Mouse (Mus musculus): ENCODE measurements around the gene Gm12184. TPM values are rescaled to one million over a fixed set of nuclear protein-coding genes. Genes with fewer than 3 reads are reported as not detected.
"Not testable (repeated sequence)": the region's sequence is repeated elsewhere in the genome, so short reads cannot be mapped to it uniquely, and the experiment has no call there.

Gene Gm12184
- polyA plus RNA-seq (2014; fragmentation: Nextera tagmentation; extraction: Ambion mirVana), result 2.9 and 4.0 TPM in 2 replicates

GRCm38 (mm10) chr11:48825979-48826751, at the start of gene Gm12184, which contains the start of gene Trim7:
Gm12184 (minus strand) TSS chr11:48826655.
Trim7 (plus strand) TSS chr11:48826140.
- H3K4me1 ChIP-seq (ENCODE audit: control insufficient read depth, insufficient read depth, low read length); H3K27ac ChIP-seq (ENCODE audit: low read depth, low read length); H3K27me3 ChIP-seq (ENCODE audit: control insufficient read depth, insufficient read depth, low read length); H3K36me3 ChIP-seq (ENCODE audit: control insufficient read depth, insufficient read depth, low read length); H3K9me3 ChIP-seq (replicated peaks; ENCODE audit: control insufficient read depth, low read length): not testable (repeated sequence)
- H3K9ac ChIP-seq (ENCODE audit: low read depth, low read length), result peak within 1 kb of the TSS; percentile 65; the same call in 1 of the 2 replicates
- H3K4me3 ChIP-seq (ENCODE audit: low read depth, low read length), result peak within 1 kb of the TSS; percentile 48
- H3K4me2 ChIP-seq, result peak within 1 kb of the TSS; percentile 66
- WGBS (ENCODE audit: insufficient replicate concordance), result under 1% methylated on average over 52 of the region's 92 CpGs
- ATAC-seq (replicated peaks; ENCODE audit: insufficient number of reproducible peaks, low FRiP score, low TSS enrichment), result peak; percentile 81

- not testable (repeated sequence) for H3K27me3 ChIP-seq (ENCODE audit: control insufficient read depth, insufficient read depth, low read length); ATAC-seq (replicated peaks; ENCODE audit: insufficient number of reproducible peaks, low FRiP score, low TSS enrichment); H3K4me3 ChIP-seq (ENCODE audit: low read depth, low read length); H3K4me1 ChIP-seq (ENCODE audit: control insufficient read depth, insufficient read depth, low read length); H3K9ac ChIP-seq (ENCODE audit: low read depth, low read length); H3K27ac ChIP-seq (ENCODE audit: low read depth, low read length); H3K9me3 ChIP-seq (replicated peaks; ENCODE audit: control insufficient read depth, low read length); H3K36me3 ChIP-seq (ENCODE audit: control insufficient read depth, insufficient read depth, low read length); H3K4me2 ChIP-seq
- WGBS (ENCODE audit: insufficient replicate concordance), result 67% methylated on average over 1 of the region's 1 CpGs
These were observed 48.9 kb upstream of the Gm12184 start for GRCm38 (mm10) chr11:48875343-48875837.

GRCm38 (mm10) chr11:48874465-48874864, 48.0 kb upstream of the Gm12184 start:
- H3K4me1 ChIP-seq (ENCODE audit: control insufficient read depth, insufficient read depth, low read length), result peaks cover 6% of the 10 kb centered on the region
- no peak for ATAC-seq (replicated peaks; ENCODE audit: insufficient number of reproducible peaks, low FRiP score, low TSS enrichment)
- H3K27ac ChIP-seq (ENCODE audit: low read depth, low read length), result no peak overlapping the region
- H3K9me3 ChIP-seq (replicated peaks; ENCODE audit: control insufficient read depth, low read length), result no peaks in the 10 kb centered on the region
- no peak overlapping the region for H3K4me3 ChIP-seq (ENCODE audit: low read depth, low read length)
- no peak overlapping the region; the same call in 1 of the 2 replicates for H3K4me2 ChIP-seq
- no peak overlapping the region for H3K9ac ChIP-seq (ENCODE audit: low read depth, low read length)
- H3K36me3 ChIP-seq (ENCODE audit: control insufficient read depth, insufficient read depth, low read length), result no peaks in the 10 kb centered on the region
- WGBS (ENCODE audit: insufficient replicate concordance), result 1% methylated on average over 4 of the region's 4 CpGs
- H3K27me3 ChIP-seq (ENCODE audit: control insufficient read depth, insufficient read depth, low read length), result no peaks in the 10 kb centered on the region

GRCm38 (mm10) chr11:48873591-48874290, 47.3 kb upstream of the Gm12184 start:
- peaks cover 13% of the 10 kb centered on the region for H3K4me1 ChIP-seq (ENCODE audit: control insufficient read depth, insufficient read depth, low read length)
- H3K27ac ChIP-seq (ENCODE audit: low read depth, low read length), result no peak overlapping the region
- H3K9ac ChIP-seq (ENCODE audit: low read depth, low read length), result no peak overlapping the region
- H3K4me2 ChIP-seq, result no peak overlapping the region
- WGBS (ENCODE audit: insufficient replicate concordance), result 40% methylated on average over 10 of the region's 10 CpGs
- no peaks in the 10 kb centered on the region for H3K36me3 ChIP-seq (ENCODE audit: control insufficient read depth, insufficient read depth, low read length)
- no peaks in the 10 kb centered on the region for H3K9me3 ChIP-seq (replicated peaks; ENCODE audit: control insufficient read depth, low read length)
- H3K27me3 ChIP-seq (ENCODE audit: control insufficient read depth, insufficient read depth, low read length), result no peaks in the 10 kb centered on the region
- no peak overlapping the region for H3K4me3 ChIP-seq (ENCODE audit: low read depth, low read length)
- no peak for ATAC-seq (replicated peaks; ENCODE audit: insufficient number of reproducible peaks, low FRiP score, low TSS enrichment)

- WGBS (ENCODE audit: insufficient replicate concordance), result 80% methylated on average over 7 of the region's 7 CpGs
- H3K4me3 ChIP-seq (ENCODE audit: low read depth, low read length), result no peak overlapping the region
- peaks cover 13% of the 10 kb centered on the region for H3K4me1 ChIP-seq (ENCODE audit: control insufficient read depth, insufficient read depth, low read length)
- H3K4me2 ChIP-seq, result no peak overlapping the region
- ATAC-seq (replicated peaks; ENCODE audit: insufficient number of reproducible peaks, low FRiP score, low TSS enrichment), result no peak
- H3K27me3 ChIP-seq (ENCODE audit: control insufficient read depth, insufficient read depth, low read length), result no peaks in the 10 kb centered on the region
- H3K9me3 ChIP-seq (replicated peaks; ENCODE audit: control insufficient read depth, low read length), result no peaks in the 10 kb centered on the region
- no peaks in the 10 kb centered on the region for H3K36me3 ChIP-seq (ENCODE audit: control insufficient read depth, insufficient read depth, low read length)
- H3K27ac ChIP-seq (ENCODE audit: low read depth, low read length), result no peak overlapping the region
- no peak overlapping the region for H3K9ac ChIP-seq (ENCODE audit: low read depth, low read length)
These were observed 46.3 kb upstream of the Gm12184 start for GRCm38 (mm10) chr11:48872695-48873300.

GRCm38 (mm10) chr11:48871817-48872541, 45.5 kb upstream of the Gm12184 start:
- Histone ChIP-seq H3K9me3 (replicated peaks; ENCODE audit: control insufficient read depth, low read length) (no peaks in the 10 kb centered on the region), H3K4me2 (peak overlapping the region; percentile 74), H3K9ac (ENCODE audit: low read depth, low read length) (peak overlapping the region; percentile 76), H3K27ac (ENCODE audit: low read depth, low read length) (no peak overlapping the region; the same call in 1 of the 2 replicates), H3K36me3 (ENCODE audit: control insufficient read depth, insufficient read depth, low read length) (no peaks in the 10 kb centered on the region), H3K4me1 (ENCODE audit: control insufficient read depth, insufficient read depth, low read length) (peaks cover 13% of the 10 kb centered on the region), H3K4me3 (ENCODE audit: low read depth, low read length) (peak overlapping the region; percentile 57), H3K27me3 (ENCODE audit: control insufficient read depth, insufficient read depth, low read length) (no peaks in the 10 kb centered on the region)
- ATAC-seq (replicated peaks; ENCODE audit: insufficient number of reproducible peaks, low FRiP score, low TSS enrichment), result no peak
- 11% methylated on average over 17 of the region's 17 CpGs for WGBS (ENCODE audit: insufficient replicate concordance)

- peak; percentile 60; the same call in 1 of the 2 replicates for ATAC-seq (replicated peaks; ENCODE audit: insufficient number of reproducible peaks, low FRiP score, low TSS enrichment)
- peak within 1 kb of the TSS; percentile 57 for H3K4me3 ChIP-seq (ENCODE audit: low read depth, low read length)
- H3K27ac ChIP-seq (ENCODE audit: low read depth, low read length), result peak within 1 kb of the TSS; percentile 35; the same call in 1 of the 2 replicates
- no peaks in the 10 kb centered on the region for H3K9me3 ChIP-seq (replicated peaks; ENCODE audit: control insufficient read depth, low read length)
- WGBS (ENCODE audit: insufficient replicate concordance), result 1% methylated on average over 19 of the region's 19 CpGs
- peak within 1 kb of the TSS; percentile 74 for H3K4me2 ChIP-seq
- no peaks in the 10 kb centered on the region for H3K27me3 ChIP-seq (ENCODE audit: control insufficient read depth, insufficient read depth, low read length)
- H3K36me3 ChIP-seq (ENCODE audit: control insufficient read depth, insufficient read depth, low read length), result 0 out of 2 replicates have a peak, but pooled peaks cover under 1% of the 10 kb centered on the region
- peak within 1 kb of the TSS; percentile 76 for H3K9ac ChIP-seq (ENCODE audit: low read depth, low read length)
- H3K4me1 ChIP-seq (ENCODE audit: control insufficient read depth, insufficient read depth, low read length), result peaks cover 13% of the 10 kb centered on the region
These were observed 44.8 kb upstream of the Gm12184 start, which contains the start of gene Irgm1 for GRCm38 (mm10) chr11:48871201-48871772. Irgm1 (minus strand) TSS chr11:48871683.
